Mouse (Mus musculus) ES-Bruce4 (cell line): ENCODE measurements around the gene Gm21704. TPM values are rescaled to one million over a fixed set of nuclear protein-coding genes. Genes with fewer than 3 reads are reported as not detected.
"Not testable (repeated sequence)": the region's sequence is repeated elsewhere in the genome, so short reads cannot be mapped to it uniquely, and the experiment has no call there.

Source experiments
- H3K27ac ChIP-seq: 2 replicates; pipeline ENCODE4 v1.5.1; 2012; ENCODE audit warnings: low read length, inconsistent platforms; ENCODE audit not compliant: insufficient read depth
- H3K27me3 ChIP-seq: 2 replicates; pipeline ENCODE4 v1.6.1; 2012; ENCODE audit warnings: mild to moderate bottlenecking, low read length, inconsistent platforms; ENCODE audit not compliant: control insufficient read depth, poor library complexity, insufficient read depth, severe bottlenecking
- H3K36me3 ChIP-seq: 2 replicates; pipeline ENCODE4 v1.6.1; 2012; ENCODE audit warnings: inconsistent platforms, mild to moderate bottlenecking, low read length, moderate library complexity; ENCODE audit not compliant: control insufficient read depth, poor library complexity, insufficient read depth, severe bottlenecking
- H3K4me1 ChIP-seq: one replicate; pipeline ENCODE4 v1.8.1; 2011; ENCODE audit warnings: low read length; ENCODE audit not compliant: control insufficient read depth, insufficient read depth
- H3K4me3 ChIP-seq: 2 replicates; pipeline ENCODE4 v1.5.1; 2011; ENCODE audit warnings: low read depth, mild to moderate bottlenecking, low read length
- H3K9ac ChIP-seq: 2 replicates; pipeline ENCODE4 v1.6.1; 2012; ENCODE audit warnings: low read depth, mild to moderate bottlenecking, inconsistent platforms; ENCODE audit not compliant: poor library complexity, severe bottlenecking
- H3K9me3 ChIP-seq: replicated peaks from 2 replicates; pipeline ENCODE4 v1.6.1; 2012; ENCODE audit warnings: mild to moderate bottlenecking, low read length, inconsistent platforms; ENCODE audit not compliant: control insufficient read depth, poor library complexity, insufficient read depth, severe bottlenecking
- polyA plus RNA-seq: library from polyadenylated mRNA; stranded (reverse); fragments of >200 nt; gene quantifications from 2 replicates; pipeline ENCODE4 v1.2.4, GENCODE M21; 2011; ENCODE audit warnings: low read depth; ENCODE audit not compliant: missing spikeins, insufficient read depth, insufficient read length

Gm21704 gene
- polyA plus RNA-seq = not detected in 2 replicates

DNA sequence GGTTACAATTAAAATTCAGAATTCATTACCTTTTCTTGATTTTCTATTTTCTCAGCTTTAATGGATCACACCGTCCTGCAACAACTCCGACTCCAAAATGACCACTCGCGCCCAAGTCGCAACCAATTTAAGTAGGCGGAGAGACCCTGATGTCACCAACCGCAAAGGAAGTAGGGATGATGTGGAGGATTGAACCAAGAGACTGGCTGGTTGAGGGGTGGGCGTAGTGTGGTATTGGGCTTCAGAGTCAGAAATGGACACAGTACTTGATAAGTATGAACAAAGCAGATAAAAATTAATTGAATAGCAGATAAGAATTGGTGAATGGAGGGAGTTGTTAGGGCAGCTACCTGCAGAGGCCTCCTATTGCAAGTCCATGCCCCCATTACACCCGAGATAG lies at the start of gene Gm21704, which contains the start of gene Gm21708:
Gene Gm21704, minus strand, starts transcription at position 101 of the 400 bp plus-strand sequence.
Gene Gm21708, minus strand, starts transcription at position 101 of the 400 bp plus-strand sequence.
- H3K27ac ChIP-seq, H3K4me1 ChIP-seq, H3K36me3 ChIP-seq, H3K9me3 ChIP-seq, H3K9ac ChIP-seq, H3K27me3 ChIP-seq, H3K4me3 ChIP-seq: not testable (repeated sequence)

DNA sequence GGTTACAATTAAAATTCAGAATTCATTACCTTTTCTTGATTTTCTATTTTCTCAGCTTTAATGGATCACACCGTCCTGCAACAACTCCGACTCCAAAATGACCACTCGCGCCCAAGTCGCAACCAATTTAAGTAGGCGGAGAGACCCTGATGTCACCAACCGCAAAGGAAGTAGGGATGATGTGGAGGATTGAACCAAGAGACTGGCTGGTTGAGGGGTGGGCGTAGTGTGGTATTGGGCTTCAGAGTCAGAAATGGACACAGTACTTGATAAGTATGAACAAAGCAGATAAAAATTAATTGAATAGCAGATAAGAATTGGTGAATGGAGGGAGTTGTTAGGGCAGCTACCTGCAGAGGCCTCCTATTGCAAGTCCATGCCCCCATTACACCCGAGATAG lies 64.7 kb downstream of the Gm21704 start, which contains the start of gene Gm21693:
Gene Gm21693, minus strand, starts transcription at position 101 of the 400 bp plus-strand sequence.
- not testable (repeated sequence) for H3K27ac ChIP-seq, H3K27me3 ChIP-seq, H3K36me3 ChIP-seq, H3K4me1 ChIP-seq, H3K9me3 ChIP-seq, H3K9ac ChIP-seq, H3K4me3 ChIP-seq

DNA sequence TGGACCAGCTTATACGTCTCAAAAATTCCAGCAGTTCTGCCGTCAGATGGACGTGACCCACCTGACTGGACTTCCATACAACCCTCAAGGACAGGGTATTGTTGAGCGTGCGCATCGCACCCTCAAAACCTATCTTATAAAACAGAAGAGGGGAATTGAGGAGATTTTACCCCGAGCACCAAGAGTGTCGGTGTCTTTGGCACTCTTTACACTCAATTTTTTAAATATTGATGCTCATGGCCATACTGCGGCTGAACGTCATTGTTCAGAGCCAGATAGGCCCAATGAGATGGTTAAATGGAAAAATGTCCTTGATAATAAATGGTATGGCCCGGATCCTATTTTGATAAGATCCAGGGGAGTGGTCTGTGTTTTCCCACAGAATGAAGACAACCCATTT lies 69.3 kb downstream of the Gm21704 start:
- not testable (repeated sequence) for H3K9me3 ChIP-seq, H3K27ac ChIP-seq, H3K36me3 ChIP-seq, H3K9ac ChIP-seq, H3K4me3 ChIP-seq, H3K27me3 ChIP-seq, H3K4me1 ChIP-seq

Other genes with a start within 250 kb of the Gm21704 start
- not detected in 2 replicates for gene Gm21677, start 103.7 kb downstream of the Gm21704 start, polyA plus RNA-seq
- not detected in 2 replicates for gene Gm21693, start 64.8 kb downstream of the Gm21704 start, polyA plus RNA-seq
- gene Gm21708, start within 50 bp of the Gm21704 start, polyA plus RNA-seq = not detected in 2 replicates